Mouse (Mus musculus) adrenal gland, postnatal 4 days (tissue): Measurements from ENCODE around the gene Fam24b. TPM values are rescaled to one million over a fixed set of nuclear protein-coding genes. Genes with fewer than 3 reads are reported as not detected.

Experiments used
- total RNA-seq, 2 experiments: library from RNA; stranded (reverse); gene quantifications; 2 replicates each; pipeline ENCODE4 v1.2.3; 2021

The Fam24b gene
- total RNA-seq, 2 experiments from 2014 or later = 0.48 TPM; not detected in 1

Other genes with a start within 250 kb of the Fam24b start
- gene 4933402N03Rik, start 183.2 kb downstream of the Fam24b start, total RNA-seq = not detected
- gene 5430419D17Rik, start 155.1 kb downstream of the Fam24b start, total RNA-seq = under 1 TPM in 1 of 2 experiments, not detected in 1; 0.56 TPM
- gene Cuzd1, start 7.2 kb downstream of the Fam24b start, total RNA-seq = 1 to 10 TPM in 1 of 2 experiments, not detected in 1; 5.9 TPM
- gene Fam24a, start 4.3 kb upstream of the Fam24b start, total RNA-seq = not detected
- gene 2310057M21Rik, start 33.2 kb upstream of the Fam24b start, total RNA-seq = 10 to 100 TPM; 16.1 to 20.2 TPM
- 10 to 100 TPM; 28.3 to 31.3 TPM for gene Pstk, start 41.6 kb upstream of the Fam24b start, total RNA-seq
- gene Ikzf5, start 81.0 kb upstream of the Fam24b start, total RNA-seq = 10 to 100 TPM; 34.5 to 38.8 TPM
- gene Acadsb, start 81.1 kb upstream of the Fam24b start, total RNA-seq = 100 to 1,000 TPM; 183 to 187 TPM
- gene Hmx3, start 213.4 kb upstream of the Fam24b start, total RNA-seq = not detected
- gene Hmx2, start 219.3 kb upstream of the Fam24b start, total RNA-seq = under 1 TPM in 1 of 2 experiments, not detected in 1; 0.25 TPM
- gene Bub3, start 230.7 kb upstream of the Fam24b start, total RNA-seq = 10 to 100 TPM; 85.6 to 86.3 TPM